Mouse (Mus musculus) left cerebral cortex, postnatal 14 days (tissue): ENCODE measurements around the gene Naa40. TPM values are rescaled to one million over a fixed set of nuclear protein-coding genes. Genes with fewer than 3 reads are reported as not detected.
A peak's percentile ranks its signal among the peaks of the same experiment; 100 is the strongest.

Experiments used
- DNase-seq, 2 experiments: peaks; one replicate each; pipeline ENCODE4 v3.0.0; 2021 to 2022; ENCODE audit warnings: low spot score in 2 of 2, mixed read lengths in 1 of 2
- intact Hi-C: fragments of 180-260 bp; cut with DNase I; formaldehyde crosslinking; loops from one replicate; pipeline ENCODE4 v1.15.1; 2025
- long read RNA-seq, 2 experiments: library from polyadenylated mRNA; stranded (forward); transcript quantifications; one replicate each; pipeline ENCODE4 v2.0.0; 2021
- total RNA-seq, 2 experiments: library from RNA; stranded (reverse); gene quantifications; 2 replicates each; pipeline ENCODE4 v1.2.3; 2021

Naa40 gene
- total RNA-seq, result 10 to 100 TPM; 34.4 to 35.7 TPM
- long read RNA-seq, experiment 1, full-length matches to known transcripts, result 20 of 30 reads
- long read RNA-seq, experiment 1, partial matches to known transcripts, result 1 of 30 reads
- long read RNA-seq, experiment 1, other reads (novel, unspliced or antisense), result 9 of 30 reads
- long read RNA-seq, experiment 2, full-length matches to known transcripts, result 20 of 25 reads
- long read RNA-seq, experiment 2, partial matches to known transcripts, result 1 of 25 reads
- long read RNA-seq, experiment 2, other reads (novel, unspliced or antisense), result 4 of 25 reads

DNA sequence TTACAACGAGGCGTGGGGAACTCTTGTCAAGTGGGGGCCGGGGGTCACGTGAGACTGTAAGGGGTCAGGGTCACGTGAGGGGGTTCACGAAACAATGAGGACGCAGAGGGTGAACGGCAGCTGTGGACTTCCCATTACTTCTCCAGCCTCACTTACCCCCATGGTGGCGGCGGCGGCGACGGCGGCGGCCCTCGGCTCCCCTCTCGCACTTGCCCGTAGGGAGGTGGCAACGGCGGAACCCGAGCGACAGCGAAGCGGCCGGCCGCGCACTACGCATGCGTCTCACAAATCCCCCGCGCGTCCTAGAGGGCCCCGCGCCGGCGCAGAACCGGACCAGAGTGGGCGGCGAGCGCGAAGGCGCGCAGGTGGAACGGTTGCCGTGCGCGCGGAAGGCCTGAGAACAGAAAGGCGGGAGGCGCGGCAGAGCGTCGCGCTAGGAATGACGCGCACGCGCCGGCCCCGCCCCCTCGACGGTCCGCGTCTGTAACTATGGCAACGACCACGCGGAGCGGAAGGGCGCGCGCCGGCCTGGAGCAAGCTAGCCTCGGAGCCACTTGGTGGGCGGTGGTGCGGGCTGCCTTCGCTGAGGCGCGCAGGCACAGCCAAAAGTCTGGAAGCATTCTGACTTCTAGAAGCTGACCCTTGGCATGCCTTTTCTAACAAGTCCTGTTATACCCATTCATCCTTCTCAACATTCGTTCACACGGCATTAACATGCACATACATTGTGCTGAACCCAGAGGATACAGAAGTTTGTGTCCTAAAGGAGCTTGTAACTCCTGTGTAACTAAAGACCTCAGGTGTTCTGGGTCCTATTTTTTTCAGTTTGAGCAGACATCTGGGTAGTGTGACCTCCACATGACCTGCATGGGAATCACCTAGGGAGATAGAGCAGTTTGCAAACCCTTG lies at the start of gene Naa40:
Gene Naa40, minus strand, starts transcription at position 402 of the 909 bp plus-strand sequence.
- intact Hi-C loops, result no loop called here
- DNase-seq, result peak; percentile 95

DNA sequence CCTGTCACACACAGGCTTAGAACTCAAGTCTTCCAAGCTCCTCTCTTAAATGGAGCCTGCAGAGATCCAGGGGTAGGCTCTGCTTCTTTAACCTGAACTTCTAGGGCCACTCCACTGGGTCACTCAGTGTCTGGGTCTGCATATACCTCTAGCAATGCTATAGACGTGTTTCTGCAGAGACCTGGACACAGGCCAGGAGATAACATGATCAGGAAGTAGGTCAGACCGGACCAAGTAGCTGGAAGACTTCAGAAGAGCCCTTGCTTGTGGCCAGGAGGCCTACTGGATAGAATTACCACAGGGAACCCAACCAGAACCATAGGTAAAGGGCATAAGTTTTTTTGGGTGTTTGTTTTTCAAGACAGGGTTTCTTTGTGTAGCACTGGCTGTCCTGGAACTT lies 48.8 kb upstream of the Naa40 start:
- intact Hi-C loops, result no loop called here

DNA sequence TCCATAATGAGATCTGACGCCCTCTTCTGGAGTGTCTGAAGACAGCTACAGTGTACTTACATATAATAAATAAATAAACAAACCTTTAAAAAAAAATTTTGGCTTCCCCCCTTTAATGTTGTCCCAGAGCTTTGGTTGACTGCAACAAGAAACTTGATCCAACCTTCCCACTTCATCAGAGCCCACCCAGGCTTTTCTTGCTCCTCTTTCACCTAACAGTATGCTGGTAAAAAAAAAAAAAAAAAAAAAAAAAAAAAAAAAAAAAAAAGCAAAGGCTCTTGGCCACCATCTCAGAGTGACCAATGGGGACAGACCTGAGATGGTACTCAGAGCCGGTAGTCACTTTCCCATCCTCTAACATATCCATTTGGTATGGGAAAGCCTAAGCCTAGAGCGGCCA lies 47.3 kb upstream of the Naa40 start:
- intact Hi-C loops, result no loop called here
- no peak for DNase-seq

More for the DNA sequence above, 48.8 kb upstream of the Naa40 start:
- DNase-seq, result no peak

DNA sequence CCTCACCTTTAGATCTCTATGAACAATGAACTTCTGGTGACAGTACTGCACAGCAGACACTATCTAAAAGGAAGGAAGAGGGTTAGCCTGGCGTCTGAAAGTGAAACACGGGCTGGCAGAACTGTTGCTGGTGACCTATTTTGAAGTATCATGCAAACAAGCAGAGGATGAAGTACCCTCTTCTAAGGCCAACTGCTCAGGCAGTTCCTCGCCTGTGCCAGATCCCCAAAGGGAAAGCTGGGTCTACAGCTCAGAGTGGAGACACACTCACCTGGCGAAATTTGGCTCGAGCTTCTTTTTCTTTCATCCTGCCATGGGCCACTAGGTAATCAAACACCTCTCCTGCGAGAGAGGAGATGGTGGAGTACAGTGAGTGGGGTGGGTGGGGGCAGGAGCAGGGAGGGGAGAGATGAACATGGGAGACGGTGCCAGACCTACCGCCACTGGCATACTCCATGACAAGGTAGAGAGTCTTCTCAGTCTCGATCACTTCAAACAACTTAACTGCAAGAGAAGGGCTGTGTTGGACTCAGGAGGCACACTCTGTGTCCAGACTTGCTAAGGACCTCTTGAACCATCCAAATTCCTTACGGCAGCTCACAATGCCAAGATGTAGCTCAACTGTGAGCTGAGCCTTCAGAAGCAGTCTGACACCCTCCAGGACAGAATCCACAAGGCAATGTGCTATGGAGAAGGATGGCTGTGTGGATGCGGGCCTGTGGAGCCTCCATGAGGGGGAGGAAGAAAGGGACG lies 45.8 kb upstream of the Naa40 start:
- intact Hi-C loops, result no loop called here

DNA sequence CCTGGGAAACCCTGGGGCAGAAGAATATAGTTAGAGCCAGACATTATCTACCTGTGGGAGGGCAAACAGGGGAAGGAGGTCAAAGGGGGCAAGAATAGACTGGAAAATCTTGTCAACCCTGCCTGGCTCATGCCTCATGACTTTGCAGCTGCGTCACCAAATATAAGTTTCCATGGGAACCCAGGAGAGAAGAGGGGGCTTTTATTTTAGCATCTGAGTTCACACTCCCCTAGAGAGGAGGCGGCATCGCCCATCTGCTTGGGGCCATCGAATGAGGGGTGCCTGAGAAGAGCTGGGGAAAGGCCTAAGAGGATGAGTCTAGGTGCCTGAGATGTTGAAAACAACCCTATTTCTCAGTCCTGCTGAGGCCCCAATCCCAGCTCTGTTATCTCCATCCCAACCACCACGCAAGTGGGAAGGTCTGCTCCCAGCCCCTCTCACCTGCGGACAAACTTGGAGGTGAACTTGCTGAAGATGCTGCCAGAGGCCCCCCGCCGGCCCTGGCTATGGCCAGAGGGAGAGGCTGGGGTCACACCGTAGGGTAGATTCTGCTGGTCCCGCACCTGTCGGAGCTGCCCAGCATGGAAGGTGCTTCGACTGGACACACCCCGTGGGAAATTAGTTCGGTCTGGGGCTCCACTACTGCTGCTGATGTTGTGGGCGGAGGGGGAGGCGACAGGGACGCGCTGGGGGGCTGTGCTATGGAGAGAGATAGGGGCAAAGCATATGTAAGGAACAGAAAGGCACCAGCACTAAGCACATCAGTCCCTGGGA lies 39.8 kb upstream of the Naa40 start:
- intact Hi-C loops, result no loop called here
- DNase-seq, result peak; percentile 78 to 88

More for the DNA sequence above, 45.8 kb upstream of the Naa40 start:
- DNase-seq, result no peak

DNA sequence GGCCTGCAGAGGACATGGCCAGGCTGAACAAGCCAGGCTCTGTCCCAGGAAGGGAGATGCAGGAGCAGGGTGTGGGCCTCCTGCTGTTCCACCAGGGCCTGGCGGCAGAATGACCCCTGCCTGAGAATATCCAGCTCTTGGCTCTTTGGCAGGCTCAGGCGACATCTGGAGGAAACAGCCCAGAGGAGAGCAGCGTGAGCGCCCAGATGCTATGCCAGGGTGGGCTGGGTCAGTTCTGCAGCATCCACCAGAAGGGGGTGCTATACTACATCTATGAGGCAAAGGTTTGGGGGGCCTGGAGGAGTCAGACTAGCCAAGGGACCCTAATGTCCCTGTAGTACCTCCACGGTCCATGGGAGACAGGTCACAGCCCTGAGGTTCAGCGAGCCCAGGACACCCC lies 38.1 kb upstream of the Naa40 start:
- intact Hi-C loops, result loop anchor here (2.0 kb wide), 1 partner anchor 62 kb away; the partner anchor contains the start of gene Mark2
- DNase-seq, result peak; percentile 54 to 72

DNA sequence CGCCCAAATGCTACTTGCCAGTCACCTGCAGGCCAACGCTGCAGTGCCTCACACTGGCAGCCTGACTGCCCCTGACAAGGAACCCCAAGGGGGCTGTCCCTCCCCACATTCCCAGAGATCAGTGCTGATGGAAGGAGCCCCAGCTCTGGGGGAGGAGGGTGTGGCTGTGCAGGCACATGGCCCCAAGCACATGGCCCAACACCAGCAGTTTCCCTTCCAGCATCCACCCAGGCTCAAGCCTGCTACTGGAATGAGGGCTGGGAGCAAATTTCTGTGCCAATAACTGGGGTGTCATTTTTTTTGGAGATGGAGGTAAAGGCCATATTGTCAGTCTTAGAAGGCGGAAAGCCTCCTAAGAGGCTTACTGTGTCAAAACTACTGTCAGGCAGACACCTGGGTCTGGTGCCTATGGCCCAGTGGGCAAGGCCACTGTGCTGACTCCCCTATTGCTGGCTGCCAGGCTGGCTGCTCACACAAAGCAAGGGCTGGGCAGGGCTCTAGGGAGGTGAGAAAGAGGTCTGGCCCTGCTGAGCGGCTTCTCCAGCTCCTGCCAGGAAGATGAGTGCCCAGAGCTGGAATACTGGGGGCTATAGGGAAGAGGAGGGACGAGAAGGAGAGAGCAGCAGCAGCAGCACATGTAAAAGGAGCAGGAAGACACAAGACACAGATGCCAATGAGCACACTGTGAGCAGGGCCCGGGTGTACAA lies 37.4 kb upstream of the Naa40 start:
- no peak for DNase-seq
- intact Hi-C loops, result loop anchor here (2.0 kb wide), 1 partner anchor 62 kb away; the partner anchor contains the start of gene Mark2

DNA sequence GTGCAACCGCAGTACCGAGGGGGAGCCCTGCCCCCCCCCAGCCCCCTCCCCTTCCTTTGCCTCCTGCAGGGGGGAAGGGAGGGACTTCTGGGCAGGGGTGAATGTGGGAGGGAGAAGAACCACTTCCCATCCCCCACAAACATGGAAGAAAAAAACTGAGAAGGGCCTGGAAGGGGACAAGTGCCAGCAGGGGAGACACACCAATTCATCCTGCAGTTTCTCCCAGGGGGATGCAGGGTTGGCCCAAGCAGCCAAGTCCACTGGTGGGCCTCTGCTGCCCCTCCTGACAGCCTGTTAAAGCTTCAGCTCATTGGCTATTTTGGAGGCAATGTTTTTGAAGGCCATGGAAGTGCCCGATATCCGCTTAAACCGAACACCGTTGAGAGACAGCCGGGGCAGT lies 35.8 kb upstream of the Naa40 start:
- intact Hi-C loops, result no loop called here
- DNase-seq, result no peak

DNA sequence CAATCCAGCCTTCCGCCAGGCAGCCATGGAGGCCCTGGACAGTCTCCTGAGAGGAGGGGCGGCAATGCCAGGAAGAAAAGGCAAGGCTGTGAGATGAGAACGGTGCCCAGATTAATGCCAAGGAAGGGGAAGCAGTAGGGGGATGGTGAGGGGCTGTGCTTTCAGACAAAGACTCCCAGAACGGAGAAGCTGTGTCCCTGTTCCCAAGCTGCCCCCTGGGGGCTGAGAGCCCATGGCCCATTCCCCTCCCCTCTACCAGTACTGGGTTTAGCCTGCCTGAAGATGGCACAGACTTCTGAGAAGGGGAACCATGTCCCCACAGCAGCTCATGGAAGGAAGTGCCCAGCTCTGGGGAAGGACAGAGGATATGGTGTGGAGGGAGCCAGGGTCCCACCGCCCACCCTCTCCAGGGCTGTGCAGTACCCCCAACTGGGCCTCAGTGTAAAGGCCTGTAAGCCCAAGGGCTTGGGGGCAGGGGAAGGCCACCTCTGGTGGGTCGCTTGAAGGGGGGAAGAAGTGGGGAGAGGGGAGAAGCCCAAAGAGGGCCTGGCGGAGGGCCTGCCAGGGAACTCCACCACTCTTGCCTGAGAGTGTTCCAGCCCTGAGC lies 35.2 kb upstream of the Naa40 start:
- intact Hi-C loops, result no loop called here
- no peak for DNase-seq

DNA sequence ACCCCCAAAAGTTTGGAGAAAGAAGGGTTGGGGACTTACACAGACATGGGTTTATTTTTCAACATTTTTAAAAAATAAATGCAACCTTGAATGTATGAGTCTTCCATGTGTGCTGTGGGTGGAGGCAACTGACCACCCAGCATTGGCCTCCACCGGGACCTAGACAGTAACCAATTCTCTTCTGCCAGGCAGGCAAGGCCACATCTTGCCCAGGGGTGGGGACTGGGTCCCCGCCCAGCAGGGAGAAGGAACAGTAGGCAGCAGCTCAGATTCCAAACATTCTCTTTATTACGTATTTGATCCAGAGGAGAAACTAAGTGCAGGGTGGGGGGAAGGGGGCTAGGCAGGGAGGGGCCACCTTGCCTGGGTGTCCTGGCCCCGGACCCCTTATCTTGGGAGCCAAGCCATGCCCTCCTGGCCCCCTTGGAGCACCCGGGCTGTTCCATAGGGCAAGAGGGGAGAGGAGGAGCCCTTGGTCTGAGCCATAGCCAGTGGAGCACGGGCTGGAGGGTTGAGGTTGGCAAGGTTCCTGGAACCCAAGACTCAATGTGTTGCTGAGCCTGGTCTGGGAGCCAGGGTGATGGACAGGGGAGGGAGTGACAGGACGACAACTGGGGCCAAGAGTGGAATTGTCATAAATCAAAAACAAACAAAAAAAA lies 34.3 kb upstream of the Naa40 start:
- DNase-seq, result no peak
- intact Hi-C loops, result no loop called here

DNA sequence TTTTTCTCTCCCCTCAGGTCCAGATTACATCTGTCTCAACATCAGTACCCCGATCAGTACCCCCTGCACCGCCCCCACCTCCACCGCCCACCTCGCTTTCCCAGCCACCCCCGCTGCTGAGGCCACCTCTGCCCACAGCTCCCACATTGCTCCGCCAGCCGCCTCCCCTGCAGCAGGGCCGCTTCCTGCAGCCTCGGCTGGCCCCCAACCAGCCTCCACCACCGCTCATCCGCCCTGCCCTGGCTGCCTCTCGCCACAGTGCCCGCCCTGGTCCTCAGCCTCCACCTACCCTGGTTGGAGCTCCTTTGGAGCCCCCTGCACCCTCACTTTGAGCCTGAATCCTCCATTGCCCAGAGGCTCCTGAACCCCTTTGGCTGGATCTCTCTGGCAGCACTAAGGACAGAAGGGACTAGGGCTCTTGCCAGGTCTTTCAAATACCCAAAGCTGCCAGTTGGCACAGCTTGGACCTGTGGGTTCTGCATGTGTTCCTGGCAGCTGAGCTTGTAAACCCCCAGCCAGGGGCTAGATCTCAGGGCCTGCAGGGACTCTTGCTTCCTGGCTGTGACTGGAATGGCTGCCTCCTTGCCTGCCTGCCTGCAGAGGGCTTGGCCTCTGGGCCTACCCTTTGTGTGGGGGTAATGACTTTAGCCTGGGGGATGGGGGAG lies 33.5 kb upstream of the Naa40 start:
- DNase-seq, result peak in 1 of 2 experiments; percentile 57
- intact Hi-C loops, result no loop called here

DNA sequence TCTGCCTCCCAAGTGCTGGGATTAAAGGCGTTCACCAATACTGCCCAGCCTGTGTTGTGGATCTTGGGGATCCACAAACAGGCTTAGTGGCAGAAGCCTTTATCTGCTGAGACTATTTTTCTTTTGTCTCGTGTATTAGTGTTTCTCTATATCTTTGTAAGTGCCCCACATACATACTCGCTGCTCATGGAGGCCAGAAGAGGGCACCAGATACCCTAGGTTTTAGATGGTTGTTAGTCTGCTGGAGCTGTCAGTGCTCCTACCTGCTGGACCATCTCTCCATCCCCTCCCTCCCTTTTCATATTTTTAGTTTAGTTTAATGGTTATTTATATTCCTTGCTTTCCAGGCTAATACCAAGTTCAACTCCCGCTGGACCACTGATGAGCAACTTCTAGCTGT lies 32.5 kb upstream of the Naa40 start:
- no peak for DNase-seq
- intact Hi-C loops, result no loop called here

DNA sequence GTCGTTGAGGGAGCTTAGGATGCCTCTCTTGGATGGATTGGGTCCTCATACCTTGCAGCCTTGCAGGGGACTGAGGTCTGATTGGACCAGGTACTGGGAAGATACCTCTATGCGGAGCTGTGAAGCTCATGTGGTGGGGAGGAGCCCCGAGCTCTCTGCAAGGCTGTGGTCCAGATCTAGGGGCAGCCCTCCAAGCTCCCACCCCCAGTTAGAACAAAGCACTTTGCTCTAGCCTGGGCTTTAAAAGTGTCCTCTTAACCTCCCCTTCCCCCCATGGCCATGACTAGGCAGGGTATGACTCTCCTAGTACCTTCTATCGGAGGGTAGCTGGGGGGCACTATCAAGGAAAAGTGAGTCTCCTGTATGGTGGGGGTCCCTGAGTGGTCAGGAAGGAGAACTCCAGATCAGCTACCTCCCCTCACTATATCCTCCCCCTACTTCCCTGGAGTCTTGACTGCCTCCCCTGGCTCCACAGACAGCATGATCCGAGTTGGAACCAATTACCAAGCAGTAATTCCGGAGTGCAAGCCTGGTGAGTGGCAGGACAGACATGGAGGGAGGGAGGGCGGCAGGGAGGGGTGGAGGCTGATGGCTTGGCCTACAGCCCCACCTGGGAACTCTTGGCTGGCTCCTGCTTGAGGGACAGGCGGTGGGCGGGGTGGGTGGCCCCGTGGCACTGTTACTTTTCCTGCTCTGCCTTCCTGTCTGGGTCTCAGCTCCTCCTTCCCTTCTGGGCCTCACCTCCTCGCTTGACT lies 28.5 kb upstream of the Naa40 start:
- intact Hi-C loops, result loop anchor here (5.0 kb wide), 1 partner anchor 73 kb away; the partner anchor contains the start of gene Mark2
- peak in 1 of 2 experiments; percentile 6 for DNase-seq

DNA sequence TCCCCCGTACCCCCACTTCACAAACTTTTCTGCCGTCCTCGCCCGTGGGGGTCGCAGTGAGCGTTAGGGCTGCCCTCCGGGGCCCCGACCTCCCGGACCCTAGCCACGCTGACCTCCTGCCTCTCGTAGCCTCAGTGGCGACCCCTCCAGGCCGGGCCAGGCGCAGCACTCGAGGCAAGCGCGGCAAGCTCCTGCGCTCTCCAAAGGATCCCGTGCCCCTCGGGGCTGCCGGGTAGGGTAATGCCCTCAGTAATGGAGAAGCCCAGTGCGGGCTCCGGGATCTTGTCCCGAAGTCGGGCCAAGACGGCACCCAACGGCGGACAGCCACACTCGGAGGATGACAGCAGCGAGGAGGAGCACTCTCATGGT lies 27.7 kb upstream of the Naa40 start:
- intact Hi-C loops, result loop anchor here (5.0 kb wide), 1 partner anchor 74 kb away; the partner anchor contains the start of gene Mark2
- peak in 1 of 2 experiments; percentile 73 for DNase-seq

DNA sequence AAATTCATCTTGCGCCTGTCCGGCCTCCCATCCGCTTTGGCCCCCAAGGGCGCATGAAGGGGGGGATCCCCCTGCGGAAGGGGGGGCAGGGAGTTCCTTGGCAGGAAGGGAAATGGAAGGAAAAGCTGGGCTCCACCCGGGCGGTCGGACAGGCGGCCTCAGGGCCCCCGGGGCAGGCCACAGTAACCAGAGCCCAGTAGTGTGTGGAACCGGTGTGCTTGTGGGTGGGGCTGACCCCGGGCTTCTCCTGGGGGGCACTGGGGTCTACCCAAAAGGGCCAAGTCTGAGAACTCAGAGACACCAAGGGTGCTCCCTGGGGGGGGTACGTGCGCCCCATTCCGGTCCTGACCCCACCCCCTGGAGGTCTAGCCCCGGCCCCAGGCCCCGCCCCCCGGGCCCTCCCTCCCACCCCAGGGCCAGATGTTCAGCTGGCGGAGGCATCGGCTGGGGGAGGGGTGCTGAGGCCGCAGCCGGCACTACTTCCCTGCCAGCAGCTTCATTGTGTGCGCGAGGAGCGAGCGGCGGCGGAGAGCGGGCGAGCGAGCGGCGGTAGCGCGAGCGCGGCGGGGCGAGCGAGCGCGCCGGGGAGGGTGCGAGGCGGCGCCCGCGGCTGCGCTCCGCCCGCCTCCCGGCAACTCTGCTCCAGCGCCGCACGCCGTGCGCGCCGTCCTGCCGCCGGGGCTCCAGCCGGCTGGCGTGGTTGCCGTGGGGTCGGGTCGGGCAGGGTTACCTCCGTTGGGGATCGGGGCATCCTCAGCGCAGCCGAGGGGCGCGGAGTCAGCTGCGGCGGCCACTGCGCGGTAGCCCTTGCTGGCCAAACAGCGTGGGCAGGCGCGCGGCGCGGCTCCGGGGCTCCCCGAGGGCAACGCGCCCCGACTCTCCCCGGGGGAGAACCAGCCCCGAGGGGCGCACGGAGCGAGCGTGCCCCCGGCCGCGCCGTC lies 27.1 kb upstream of the Naa40 start:
- peak; percentile 79 to 80 for DNase-seq
- intact Hi-C loops, result loop anchor here (5.0 kb wide), 1 partner anchor 74 kb away; the partner anchor contains the start of gene Mark2
